Mouse (Mus musculus) liver, postnatal 0 days (tissue): ENCODE results near the gene Cacfd1. TPM values are rescaled to one million over a fixed set of nuclear protein-coding genes. Genes with fewer than 3 reads are reported as not detected.
A peak's percentile ranks its signal among the peaks of the same experiment; 100 is the strongest.

ENCODE experiments used
- ATAC-seq: fragments of 200-750 bp; cut with Nextera tagmentation; 2 replicates; pipeline ENCODE4 v1.8.0; 2017; ENCODE audit warnings: mild to moderate bottlenecking, moderate library complexity
- DNase-seq: peaks from one replicate; pipeline ENCODE4 v3.0.0-alpha.2; 2016
- H3K27ac ChIP-seq: fragments of 300-500 bp; sonication (generic); 2 replicates; pipeline ENCODE4 v1.5.1; 2014; ENCODE audit warnings: antibody characterized with exemption, moderate library complexity, mild to moderate bottlenecking, low read depth
- H3K27me3 ChIP-seq: fragments of 300-500 bp; sonication (generic); 2 replicates; pipeline ENCODE4 v1.6.1; 2014; ENCODE audit warnings: low read length, control low read depth, mixed read lengths; ENCODE audit not compliant: insufficient read depth
- H3K36me3 ChIP-seq: fragments of 300-500 bp; sonication (generic); replicated peaks from 2 replicates; pipeline ENCODE4 v1.6.1; 2014; ENCODE audit warnings: mild to moderate bottlenecking, control low read depth, low read length, moderate library complexity, mixed read lengths; ENCODE audit not compliant: insufficient read depth
- H3K4me1 ChIP-seq: fragments of 300-500 bp; sonication (generic); 2 replicates; pipeline ENCODE4 v1.6.1; 2014; ENCODE audit warnings: antibody characterized with exemption, mild to moderate bottlenecking, control low read depth; ENCODE audit not compliant: insufficient read depth
- H3K4me2 ChIP-seq: fragments of 300-500 bp; sonication (generic); 2 replicates; pipeline ENCODE4 v1.6.1; 2014; ENCODE audit warnings: low read depth, mild to moderate bottlenecking, low read length, moderate library complexity, mixed read lengths
- H3K4me3 ChIP-seq: fragments of 300-500 bp; sonication (generic); 2 replicates; pipeline ENCODE4 v1.5.1; 2014; ENCODE audit warnings: low read depth, low read length
- H3K9ac ChIP-seq: fragments of 300-500 bp; sonication (generic); replicated peaks from 2 replicates; pipeline ENCODE4 v1.6.1; 2014; ENCODE audit warnings: mild to moderate bottlenecking, moderate library complexity
- H3K9me3 ChIP-seq: fragments of 300-500 bp; sonication (generic); 2 replicates; pipeline ENCODE4 v1.6.1; 2016; ENCODE audit warnings: mild to moderate bottlenecking, control low read depth, low read length, mixed read lengths
- CTCF ChIP-seq: sonication (generic); IDR thresholded peaks from 2 replicates; pipeline ENCODE4 v1.5.1; 2016; ENCODE audit warnings: antibody characterized with exemption, low read depth
- EP300 ChIP-seq: IDR thresholded peaks from 2 replicates; pipeline ENCODE4 v1.6.1; 2016; ENCODE audit warnings: antibody characterized with exemption, low read depth, mild to moderate bottlenecking
- WGBS: fragments of 180-500 bp; shearing (Covaris S2); extraction: QIAGEN DNeasy Blood & Tissue Kit; methylation state at CpG from one replicate; pipeline ENCODE4 v1.1.7; 2014; ENCODE audit not compliant: insufficient replicate concordance; 5-methylcytosine and 5-hydroxymethylcytosine counted together
- polyA plus RNA-seq: library from polyadenylated mRNA; unstranded; fragments of >200 nt; fragmentation: Nextera tagmentation; extraction: Ambion mirVana; gene quantifications from 2 replicates; pipeline ENCODE4 v1.2.1, GENCODE M21; 2015

Cacfd1 gene
- polyA plus RNA-seq, 1 experiment from 2014 or later, result 21.1 TPM

GRCm38 (mm10) chr2:27043461-27043860, 33.7 kb downstream of the Cacfd1 start:
- DNase-seq (peak; percentile 82), ATAC-seq (peak; percentile 46)
- Histone ChIP-seq H3K27ac (peak overlapping the region; percentile 96; the same call in 1 of the 2 replicates), H3K9ac (no peak overlapping the region), H3K9me3 (no peaks in the 10 kb centered on the region), H3K27me3 (no peaks in the 10 kb centered on the region), H3K36me3 (no peaks in the 10 kb centered on the region), H3K4me2 (no peak overlapping the region), H3K4me3 (no peak overlapping the region), H3K4me1 (peaks cover 11% of the 10 kb centered on the region)
- no peak for TF ChIP-seq EP300
- TF ChIP-seq CTCF, result peak; percentile 88
- 12% methylated on average over 3 of the region's 3 CpGs for WGBS

GRCm38 (mm10) chr2:27044166-27044565, 34.4 kb downstream of the Cacfd1 start:
- ATAC-seq (no peak), DNase-seq (no peak)
- Histone ChIP-seq H3K4me1 (peaks cover 11% of the 10 kb centered on the region), H3K4me2 (no peak overlapping the region), H3K36me3 (no peaks in the 10 kb centered on the region), H3K9me3 (no peaks in the 10 kb centered on the region), H3K27ac (no peak overlapping the region), H3K4me3 (no peak overlapping the region), H3K27me3 (no peaks in the 10 kb centered on the region), H3K9ac (no peak overlapping the region)
- TF ChIP-seq CTCF (no peak), EP300 (no peak)
- WGBS, result 77% methylated on average over 4 of the region's 4 CpGs

- H3K4me3 ChIP-seq, result no peak overlapping the region
- H3K4me2 ChIP-seq, result no peak overlapping the region
- no peak overlapping the region for H3K27ac ChIP-seq
- H3K36me3 ChIP-seq, result no peaks in the 10 kb centered on the region
- H3K9me3 ChIP-seq, result no peaks in the 10 kb centered on the region
- ATAC-seq (no peak), DNase-seq (no peak)
- H3K4me1 ChIP-seq, result peaks cover 11% of the 10 kb centered on the region
- 61% methylated on average over 3 of the region's 3 CpGs for WGBS
- no peaks in the 10 kb centered on the region for H3K27me3 ChIP-seq
- H3K9ac ChIP-seq, result no peak overlapping the region
- TF ChIP-seq EP300, result no peak
Measured at GRCm38 (mm10) chr2:27044641-27045040, 34.9 kb downstream of the Cacfd1 start.

- peaks cover 11% of the 10 kb centered on the region for H3K4me1 ChIP-seq
- H3K27ac ChIP-seq, result peak overlapping the region; percentile 12; the same call in 1 of the 2 replicates
- no peak overlapping the region for H3K9ac ChIP-seq
- no peaks in the 10 kb centered on the region for H3K36me3 ChIP-seq
- 61% methylated on average over 8 of the region's 8 CpGs for whole genome bisulfite sequencing
- no peak overlapping the region for H3K4me3 ChIP-seq
- no peaks in the 10 kb centered on the region for H3K9me3 ChIP-seq
- ATAC-seq, result no peak
- no peaks in the 10 kb centered on the region for H3K27me3 ChIP-seq
- H3K4me2 ChIP-seq, result no peak overlapping the region
- no peak for DNase-seq
- TF ChIP-seq CTCF (no peak), EP300 (peak; percentile 38; the same call in 1 of the 2 replicates)
Measured at GRCm38 (mm10) chr2:27045979-27046770, 36.4 kb downstream of the Cacfd1 start.

GRCm38 (mm10) chr2:27049408-27049807, 39.7 kb downstream of the Cacfd1 start:
- Histone ChIP-seq H3K9me3 (no peaks in the 10 kb centered on the region), H3K4me2 (no peak overlapping the region), H3K4me3 (no peak overlapping the region), H3K27ac (no peak overlapping the region), H3K4me1 (no peaks in the 10 kb centered on the region; the same call in 1 of the 2 replicates), H3K9ac (no peak overlapping the region), H3K27me3 (no peaks in the 10 kb centered on the region), H3K36me3 (no peaks in the 10 kb centered on the region)
- 55% methylated on average over 6 of the region's 6 CpGs for whole genome bisulfite sequencing
- DNase-seq, result no peak
- TF ChIP-seq EP300 (no peak), CTCF (no peak)
- ATAC-seq, result peak; percentile 12; the same call in 1 of the 2 replicates

- Histone ChIP-seq H3K9ac (no peak overlapping the region), H3K4me3 (no peak overlapping the region), H3K36me3 (no peaks in the 10 kb centered on the region), H3K4me1 (no peaks in the 10 kb centered on the region), H3K9me3 (no peaks in the 10 kb centered on the region), H3K27ac (no peak overlapping the region), H3K27me3 (no peaks in the 10 kb centered on the region), H3K4me2 (no peak overlapping the region)
- TF ChIP-seq EP300, result no peak
- TF ChIP-seq CTCF, result no peak
- no peak for DNase-seq
- no peak for ATAC-seq
- WGBS, result 49% methylated on average over 4 of the region's 4 CpGs
Measured at GRCm38 (mm10) chr2:27058251-27058650, 48.5 kb downstream of the Cacfd1 start.
